26 mouse cellular contexts compared by ENCODE assay signal in the genomic region with DNA sequence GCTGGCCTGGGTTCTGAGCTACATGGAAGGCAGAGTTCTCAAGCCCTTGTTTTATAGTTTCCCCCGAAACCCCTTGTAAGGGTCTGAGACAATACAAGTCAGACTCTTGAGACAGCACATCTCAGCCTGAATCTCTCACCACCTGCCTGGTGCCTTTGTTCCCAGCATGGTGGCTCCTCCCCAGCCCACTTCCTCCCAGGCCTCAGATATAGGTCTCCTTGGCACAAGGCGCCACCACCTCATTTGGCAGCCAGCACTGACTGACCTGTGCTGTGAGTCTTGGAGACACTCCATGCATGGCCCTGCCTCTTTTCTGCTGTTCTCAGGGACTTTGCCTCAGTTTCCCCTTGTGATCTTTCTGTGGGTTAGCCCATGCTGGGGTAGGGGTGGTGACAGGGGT. TPM values are rescaled to one million over a fixed set of nuclear protein-coding genes. Genes with fewer than 3 reads are reported as not detected.
DNase-seq lines count a peak whose midpoint lies in the region; ATAC-seq and TF ChIP-seq lines count a peak whose summit lies in the region.
"Had no signal": no experiment of that assay in that cellular context is flagged by ENCODE, and none has a peak within 500 bp of the region (broad histone marks: within the 10 kb centered on the region; RNA-seq: fewer than 3 reads in every experiment).

No protein-coding gene starts in this region.

- intact Hi-C loops in left cerebral cortex, postnatal 25 days (cut with DNase I): no loop called here

- no peaks in the 10 kb centered on the region for H3K27me3 ChIP-seq in hindbrain, embryonic 10.5 days (ENCODE audit: insufficient read depth, poor library complexity, severe bottlenecking)
- H3K27me3 ChIP-seq in hindbrain, embryonic 16.5 days (replicated peaks; ENCODE audit: control insufficient read depth, insufficient read depth, low read length): no peaks in the 10 kb centered on the region
- H3K27me3 ChIP-seq in thymus, adult 2 months (ENCODE audit: control insufficient read depth, insufficient read depth, low read length): no peaks in the 10 kb centered on the region
- H3K27me3 ChIP-seq: embryonic facial prominence, embryonic 13.5 days; heart, embryonic 13.5 days; hindbrain, embryonic 13.5 days; liver, embryonic 15.5 days had no signal

- TF ChIP-seq POLR2A in thymus, adult 2 months (IDR thresholded peaks at IDR 0.05; ENCODE audit: control insufficient read depth, extremely low read depth, insufficient read depth, low read length, poor library complexity): 0 out of 2 replicates have a peak, but pooled peaks have one; percentile 13

- no peaks in the 10 kb centered on the region for H3K9me3 ChIP-seq in hindbrain, embryonic 10.5 days
- H3K9me3 ChIP-seq in hindbrain, embryonic 16.5 days (ENCODE audit: control insufficient read depth, low read length): no peaks in the 10 kb centered on the region
- H3K9me3 ChIP-seq: embryonic facial prominence, embryonic 13.5 days; heart, embryonic 13.5 days; hindbrain, embryonic 13.5 days; liver, embryonic 15.5 days had no signal

- 0 out of 2 replicates have a peak overlapping the region, but pooled peaks have one; percentile 51 for H3K27ac ChIP-seq in hindbrain, embryonic 10.5 days
- no peak overlapping the region for H3K27ac ChIP-seq in hindbrain, embryonic 16.5 days (ENCODE audit: low read depth, low read length)
- peak overlapping the region; percentile 77 for H3K27ac ChIP-seq in thymus, adult 2 months (ENCODE audit: control insufficient read depth, insufficient read depth, low read length)
- H3K27ac ChIP-seq: embryonic facial prominence, embryonic 13.5 days; heart, embryonic 13.5 days; hindbrain, embryonic 13.5 days; left cerebral cortex, adult 2 months; liver, embryonic 15.5 days had no signal

- DNase-seq in hindbrain, embryonic 10.5 days (ENCODE audit: low spot score): no peak
- DNase-seq in T-cell, adult 2 months (ENCODE audit: low spot score): peak; percentile 41
- DNase-seq in thymus, adult 2 months: peak; percentile 73
- DNase-seq in thymus, postnatal 36 days: peak; percentile 72 to 83
- no peak for DNase-seq in ovary, postnatal 14 days (ENCODE audit: low spot score)
- no peak for DNase-seq in liver
- DNase-seq in left cerebral cortex, postnatal 25 days (ENCODE audit: low spot score in 2 of 2): no peak
- DNase-seq: adrenal gland, adult 2 months; adrenal gland, postnatal 36 days; cerebellum, adult 18-20 months; cerebellum, postnatal 10 days; heart, adult 18-20 months; lung, embryonic 14.5 days; lung, postnatal 14 days; right cerebral cortex, adult 18-20 months had no signal

- H3K9ac ChIP-seq in hindbrain, embryonic 16.5 days (ENCODE audit: low read depth, low read length): no peak overlapping the region
- H3K9ac ChIP-seq: embryonic facial prominence, embryonic 13.5 days; heart, embryonic 13.5 days; hindbrain, embryonic 13.5 days; liver, embryonic 15.5 days; lung, embryonic 14.5 days had no signal

- no peak overlapping the region for H3K4me2 ChIP-seq in hindbrain, embryonic 16.5 days (ENCODE audit: low read length)
- H3K4me2 ChIP-seq: embryonic facial prominence, embryonic 13.5 days; heart, embryonic 13.5 days; hindbrain, embryonic 13.5 days; liver, embryonic 15.5 days; lung, embryonic 14.5 days had no signal

- H3K36me3 ChIP-seq in hindbrain, embryonic 10.5 days: 0 out of 2 replicates have a peak, but pooled peaks cover 5% of the 10 kb centered on the region
- no peaks in the 10 kb centered on the region for H3K36me3 ChIP-seq in hindbrain, embryonic 16.5 days (ENCODE audit: control insufficient read depth, insufficient read depth, low read length)
- no peaks in the 10 kb centered on the region for H3K36me3 ChIP-seq in thymus, adult 2 months (ENCODE audit: control insufficient read depth, insufficient read depth, low read length)
- H3K36me3 ChIP-seq: hindbrain, embryonic 13.5 days had no signal

- 59% methylated on average over 2 of the region's 2 CpGs for WGBS in hindbrain, embryonic 10.5 days
- 59% methylated on average over 2 of the region's 2 CpGs for WGBS in hindbrain, embryonic 16.5 days
- WGBS in thymus, adult 2 months: 5% methylated on average over 2 of the region's 2 CpGs

- no peak for ATAC-seq in hindbrain, embryonic 16.5 days
- ATAC-seq: activated CD4-positive, CD25-positive, alpha-beta regulatory T cell, adult 4 months; forebrain, embryonic 16.5 days; intestine, postnatal 0 days; midbrain, embryonic 16.5 days had no signal

- no peak for TF ChIP-seq CTCF in thymus, adult 2 months (IDR thresholded peaks at IDR 0.05; ENCODE audit: borderline replicate concordance, control insufficient read depth, extremely low read depth, insufficient read depth, low read length, poor library complexity)

- no peak overlapping the region for H3K4me3 ChIP-seq in hindbrain, embryonic 10.5 days
- no peak overlapping the region for H3K4me3 ChIP-seq in hindbrain, embryonic 16.5 days (ENCODE audit: low read length)
- H3K4me3 ChIP-seq in thymus, adult 2 months (ENCODE audit: control insufficient read depth, insufficient read depth, low read length): no peak overlapping the region
- H3K4me3 ChIP-seq: embryonic facial prominence, embryonic 13.5 days; heart, embryonic 13.5 days; hindbrain, embryonic 13.5 days; left cerebral cortex, adult 2 months; liver, embryonic 15.5 days had no signal

- H3K4me1 ChIP-seq in hindbrain, embryonic 10.5 days (replicated peaks): peaks cover 31% of the 10 kb centered on the region
- H3K4me1 ChIP-seq in hindbrain, embryonic 16.5 days (ENCODE audit: control insufficient read depth, insufficient read depth, low read depth, low read length): no peaks in the 10 kb centered on the region
- H3K4me1 ChIP-seq in thymus, adult 2 months (replicated peaks; ENCODE audit: control insufficient read depth, insufficient read depth, low read length): peaks cover 31% of the 10 kb centered on the region

RNA-seq across cellular contexts. Expression of gene Calml4, which starts 6.3 kb away (rescaled TPM):
- polyA plus RNA-seq in hindbrain, embryonic 10.5 days (2016; fragmentation: Nextera tagmentation; extraction: Ambion mirVana): 0.71 and 6.4 TPM in 2 replicates
- polyA plus RNA-seq in hindbrain, embryonic 16.5 days (2015; fragmentation: Nextera tagmentation; extraction: Ambion mirVana): 22.8 and 23.5 TPM in 2 replicates
- 0.99 and 1.9 TPM in 2 replicates for polyA plus RNA-seq in thymus, adult 2 months (2012; rRNA removed)
- total RNA-seq in left cerebral cortex, postnatal 25 days (2021): 1 to 10 TPM; 1.4 to 2.7 TPM
- total RNA-seq: neutrophil, adult 5-6 weeks had no signal
- polyA plus RNA-seq: activated CD4-positive, CD25-positive, alpha-beta regulatory T cell, adult 4 months had no signal

RNA-seq across cellular contexts. Expression of gene Cln6, which starts 13.0 kb away (rescaled TPM):
- polyA plus RNA-seq in hindbrain, embryonic 10.5 days (2016; fragmentation: Nextera tagmentation; extraction: Ambion mirVana): 12.6 and 15.1 TPM in 2 replicates
- 6.7 and 6.9 TPM in 2 replicates for polyA plus RNA-seq in hindbrain, embryonic 16.5 days (2015; fragmentation: Nextera tagmentation; extraction: Ambion mirVana)
- polyA plus RNA-seq in thymus, adult 2 months (2012; rRNA removed): 83.6 and 106 TPM in 2 replicates
- total RNA-seq in left cerebral cortex, postnatal 25 days (2021): 10 to 100 TPM in 1 of 2 experiments, 1 to 10 TPM in 1; 9.2 to 10.5 TPM

RNA-seq across cellular contexts. Expression of gene Fem1b, which starts 39.8 kb away (rescaled TPM):
- polyA plus RNA-seq in hindbrain, embryonic 10.5 days (2016; fragmentation: Nextera tagmentation; extraction: Ambion mirVana): 30.0 and 32.2 TPM in 2 replicates
- polyA plus RNA-seq in hindbrain, embryonic 16.5 days (2015; fragmentation: Nextera tagmentation; extraction: Ambion mirVana): 44.5 and 55.2 TPM in 2 replicates
- 15.3 and 20.5 TPM in 2 replicates for polyA plus RNA-seq in thymus, adult 2 months (2012; rRNA removed)
- total RNA-seq in left cerebral cortex, postnatal 25 days (2021): 100 to 1,000 TPM; 103 to 115 TPM

Comparison
In these comparisons a context has a peak if more than half of its experiments do, and no peak if none do; other contexts are left out.
1. DNase-seq: peak in T-cell, adult 2 months (single experiment), thymus, adult 2 months (single experiment) and thymus, postnatal 36 days (2 of 2); none in hindbrain, embryonic 10.5 days (single experiment), ovary, postnatal 14 days (single experiment), liver (single experiment) and left cerebral cortex, postnatal 25 days (0 of 2).